Mouse (Mus musculus) heart, postnatal 36 days (tissue): ENCODE measurements around the gene Tnfrsf19. TPM values are rescaled to one million over a fixed set of nuclear protein-coding genes. Genes with fewer than 3 reads are reported as not detected.

Source experiments
- DNase-seq, 2 experiments: peaks; one replicate each; pipeline ENCODE4 v3.0.0; 2021 to 2022
- intact Hi-C: fragments of 180-260 bp; cut with DNase I; formaldehyde crosslinking; loops from one replicate; pipeline ENCODE4 v1.15.1; 2025
- total RNA-seq, 2 experiments: library from RNA; stranded (reverse); gene quantifications; 2 replicates each; pipeline ENCODE4 v1.2.3; 2021

The Tnfrsf19 gene
- total RNA-seq, 2 experiments from 2014 or later, result 2.4 to 6.2 TPM

- no peak for DNase-seq
- intact Hi-C loops, result no loop called here
Measured at GRCm38 (mm10) chr14:60970961-60971360, 75.3 kb downstream of the Tnfrsf19 start.

GRCm38 (mm10) chr14:60966061-60966460 is 80.2 kb downstream of the Tnfrsf19 start:
- no peak for DNase-seq
- intact Hi-C loops, result no loop called here

GRCm38 (mm10) chr14:60964016-60964810 is 82.1 kb downstream of the Tnfrsf19 start:
- intact Hi-C loops, result no loop called here
- no peak for DNase-seq

GRCm38 (mm10) chr14:60957611-60958157 is 88.6 kb downstream of the Tnfrsf19 start:
- DNase-seq, result no peak
- intact Hi-C loops, result no loop called here

- no peak for DNase-seq
Measured at GRCm38 (mm10) chr14:60937481-60938039, 108.7 kb downstream of the Tnfrsf19 start.

GRCm38 (mm10) chr14:60935705-60936104 is 110.6 kb downstream of the Tnfrsf19 start:
- no peak for DNase-seq
- intact Hi-C loops, result no loop called here

More at GRCm38 (mm10) chr14:60937481-60938039, 108.7 kb downstream of the Tnfrsf19 start:
- intact Hi-C loops, result no loop called here

GRCm38 (mm10) chr14:60926011-60926410 is 120.3 kb downstream of the Tnfrsf19 start:
- no peak for DNase-seq
- intact Hi-C loops, result no loop called here

- intact Hi-C loops, result no loop called here
- no peak for DNase-seq
Measured at GRCm38 (mm10) chr14:60916661-60917060, 129.6 kb downstream of the Tnfrsf19 start.

Other genes with a start within 250 kb of the Tnfrsf19 start
- 10 to 100 TPM; 27.0 to 31.9 TPM for gene Sacs, start 92.0 kb upstream of the Tnfrsf19 start, total RNA-seq
- 100 to 1,000 TPM; 237 to 263 TPM for gene Sgcg, start 212.0 kb upstream of the Tnfrsf19 start, total RNA-seq